Mouse (Mus musculus) neural tube, embryonic 11.5 days (tissue): ENCODE results near the gene Olfr204. TPM values are rescaled to one million over a fixed set of nuclear protein-coding genes. Genes with fewer than 3 reads are reported as not detected.
"Not testable (repeated sequence)": the region's sequence is repeated elsewhere in the genome, so short reads cannot be mapped to it uniquely, and the experiment has no call there.

Experiments
- ATAC-seq: fragments of 200-750 bp; cut with Nextera tagmentation; 2 replicates; pipeline ENCODE4 v1.8.0; 2017; ENCODE audit warnings: moderate number of reproducible peaks, mild to moderate bottlenecking, moderate TSS enrichment, moderate library complexity; ENCODE audit not compliant: insufficient read depth, low FRiP score, low TSS enrichment
- DNase-seq: peaks from one replicate; pipeline ENCODE4 v3.0.0-alpha.2; 2015; ENCODE audit warnings: low spot score
- H3K27ac ChIP-seq: fragments of 300-500 bp; sonication (generic); 2 replicates; pipeline ENCODE4 v1.5.1; 2014; ENCODE audit warnings: low read depth, mild to moderate bottlenecking, low read length
- H3K27me3 ChIP-seq: fragments of 300-500 bp; sonication (generic); 2 replicates; pipeline ENCODE4 v1.6.1; 2014; ENCODE audit warnings: mild to moderate bottlenecking, low read length, mixed read lengths; ENCODE audit not compliant: control insufficient read depth, insufficient read depth
- H3K36me3 ChIP-seq: fragments of 300-500 bp; sonication (generic); 2 replicates; pipeline ENCODE4 v1.6.1; 2014; ENCODE audit warnings: mild to moderate bottlenecking, low read length, moderate library complexity, mixed read lengths; ENCODE audit not compliant: control insufficient read depth, insufficient read depth
- H3K4me1 ChIP-seq: fragments of 300-500 bp; sonication (generic); 2 replicates; pipeline ENCODE4 v1.6.1; 2014; ENCODE audit warnings: low read length, mixed read lengths; ENCODE audit not compliant: control insufficient read depth, insufficient read depth
- H3K4me2 ChIP-seq: fragments of 300-500 bp; sonication (generic); 2 replicates; pipeline ENCODE4 v1.6.1; 2014; ENCODE audit warnings: low read depth, mild to moderate bottlenecking, moderate library complexity
- H3K4me3 ChIP-seq: fragments of 300-500 bp; sonication (generic); 2 replicates; pipeline ENCODE4 v1.5.1; 2014; ENCODE audit warnings: low read depth, low read length
- H3K9ac ChIP-seq: fragments of 300-500 bp; sonication (generic); 2 replicates; pipeline ENCODE4 v1.6.1; 2014; ENCODE audit warnings: mild to moderate bottlenecking, low read length
- H3K9me3 ChIP-seq: fragments of 300-500 bp; sonication (generic); 2 replicates; pipeline ENCODE4 v1.6.1; 2016; ENCODE audit warnings: low read length; ENCODE audit not compliant: control insufficient read depth
- WGBS: fragments of 180-500 bp; shearing (Covaris S2); extraction: QIAGEN DNeasy Blood & Tissue Kit; methylation state at CpG from one replicate; pipeline ENCODE4 v1.1.7; 2014; 5-methylcytosine and 5-hydroxymethylcytosine counted together
- polyA plus RNA-seq: library from polyadenylated mRNA; unstranded; fragments of >200 nt; fragmentation: Nextera tagmentation; extraction: Ambion mirVana; gene quantifications from 2 replicates; pipeline ENCODE4 v1.2.1, GENCODE M21; 2014

Olfr204 gene
- polyA plus RNA-seq: not detected in 2 replicates

DNA sequence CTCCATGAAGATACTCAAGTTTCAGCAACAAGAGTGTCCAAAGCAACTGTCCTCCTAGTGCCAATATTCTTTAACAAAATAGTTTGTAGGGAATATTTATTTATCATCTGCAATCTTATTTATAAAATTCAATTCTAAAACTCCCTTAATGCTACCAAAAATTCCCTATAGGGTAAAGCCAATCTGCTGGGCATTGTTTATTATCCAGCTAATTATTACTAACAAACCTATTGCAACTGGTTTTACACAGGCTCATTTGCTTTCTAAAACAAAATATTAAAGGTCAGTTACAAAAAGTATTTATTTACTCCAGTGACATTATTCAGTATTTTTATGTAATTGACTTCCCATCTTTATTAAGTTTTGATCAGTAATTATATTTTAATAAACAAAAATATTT, at the start of gene Olfr204:
Gene Olfr204 (minus strand): TSS at position 101 of the 400 bp plus-strand sequence.
- H3K4me2 ChIP-seq: no peak within 1 kb of the TSS
- no peak for ATAC-seq

DNA sequence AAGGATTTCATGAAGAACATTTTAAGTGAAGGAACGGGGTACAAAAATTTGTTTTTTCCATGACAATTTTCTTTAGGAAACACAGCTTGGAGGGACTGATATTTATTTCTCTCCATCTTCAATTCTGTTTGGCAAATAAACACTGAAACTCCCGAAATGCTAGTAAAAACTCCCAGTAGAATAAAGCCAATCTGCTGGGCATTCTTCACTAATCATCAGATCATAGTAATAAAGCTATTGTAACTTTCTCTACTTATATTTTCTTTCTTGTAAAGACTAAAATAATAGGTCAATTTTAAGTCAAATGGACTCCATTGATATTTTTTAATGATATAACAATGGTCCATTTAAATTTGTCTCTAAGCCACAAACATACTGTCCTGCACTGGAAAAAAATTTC, 45.8 kb upstream of the Olfr204 start, which contains the start of gene Olfr209:
Gene Olfr209 (minus strand): TSS at position 101 of the 400 bp plus-strand sequence.
- Histone ChIP-seq H3K9ac (no peak within 1 kb of the TSS), H3K27ac (no peak within 1 kb of the TSS), H3K4me2 (no peak within 1 kb of the TSS), H3K4me3 (no peak within 1 kb of the TSS), H3K4me1 (no peaks in the 10 kb centered on the region), H3K9me3 (no peaks in the 10 kb centered on the region), H3K36me3 (no peaks in the 10 kb centered on the region), H3K27me3 (no peaks in the 10 kb centered on the region)
- no peak for DNase-seq
- ATAC-seq: no peak
- WGBS: 82% methylated on average over 2 of the region's 2 CpGs

More for the DNA sequence above, at the start of gene Olfr204:
- Histone ChIP-seq H3K27me3 (no peaks in the 10 kb centered on the region), H3K27ac (no peak within 1 kb of the TSS), H3K4me1 (no peaks in the 10 kb centered on the region), H3K36me3 (no peaks in the 10 kb centered on the region), H3K9ac (no peak within 1 kb of the TSS), H3K4me3 (no peak within 1 kb of the TSS), H3K9me3 (no peaks in the 10 kb centered on the region)
- no peak for DNase-seq

DNA sequence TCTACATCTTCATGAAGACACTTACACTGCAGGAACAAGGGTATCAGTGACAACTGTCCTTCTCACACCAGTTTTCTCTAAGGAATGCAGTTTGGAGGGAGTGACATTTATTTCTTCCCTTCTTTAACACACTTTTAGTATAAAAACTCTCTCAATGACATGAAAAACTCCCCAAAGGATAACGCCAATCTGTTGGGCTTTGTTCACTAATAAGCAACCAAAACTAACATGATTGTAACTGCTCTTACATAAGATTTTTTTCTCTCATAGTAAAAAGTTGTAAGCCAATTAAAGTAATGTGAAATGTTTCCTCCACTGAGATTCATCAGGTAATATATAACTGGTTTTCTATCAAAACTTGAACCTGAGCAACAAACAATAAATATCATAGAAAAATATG, 31.1 kb upstream of the Olfr204 start, which contains the start of gene Olfr206:
Gene Olfr206 (minus strand): TSS at position 101 of the 400 bp plus-strand sequence.
- ATAC-seq (no peak), DNase-seq (no peak)
- Histone ChIP-seq H3K27me3 (no peaks in the 10 kb centered on the region), H3K9me3 (no peaks in the 10 kb centered on the region), H3K4me1 (no peaks in the 10 kb centered on the region), H3K4me3 (no peak within 1 kb of the TSS), H3K4me2 (no peak within 1 kb of the TSS), H3K9ac (no peak within 1 kb of the TSS), H3K27ac (no peak within 1 kb of the TSS), H3K36me3 (no peaks in the 10 kb centered on the region)
- WGBS: 87% methylated on average over 1 of the region's 1 CpGs

- ATAC-seq (no peak), DNase-seq (no peak)
- Histone ChIP-seq H3K9me3 (no peaks in the 10 kb centered on the region), H3K27me3 (no peaks in the 10 kb centered on the region), H3K4me1 (no peaks in the 10 kb centered on the region), H3K4me2 (no peak within 1 kb of the TSS), H3K36me3 (no peaks in the 10 kb centered on the region), H3K27ac (no peak within 1 kb of the TSS), H3K9ac (no peak within 1 kb of the TSS), H3K4me3 (no peak within 1 kb of the TSS)
Observed at GRCm38 (mm10) chr16:59331038-59331437, 13.0 kb upstream of the Olfr204 start, which contains the start of gene Olfr205. Gene Olfr205 (minus strand): TSS chr16:59331138.

- DNase-seq, H3K4me3 ChIP-seq, H3K27ac ChIP-seq, H3K4me2 ChIP-seq, H3K27me3 ChIP-seq, H3K9ac ChIP-seq, H3K36me3 ChIP-seq, ATAC-seq, H3K9me3 ChIP-seq, H3K4me1 ChIP-seq: not testable (repeated sequence)
- 65% methylated on average over 1 of the region's 1 CpGs for WGBS
Observed at GRCm38 (mm10) chr16:59323262-59323661, 5.2 kb upstream of the Olfr204 start.

DNA sequence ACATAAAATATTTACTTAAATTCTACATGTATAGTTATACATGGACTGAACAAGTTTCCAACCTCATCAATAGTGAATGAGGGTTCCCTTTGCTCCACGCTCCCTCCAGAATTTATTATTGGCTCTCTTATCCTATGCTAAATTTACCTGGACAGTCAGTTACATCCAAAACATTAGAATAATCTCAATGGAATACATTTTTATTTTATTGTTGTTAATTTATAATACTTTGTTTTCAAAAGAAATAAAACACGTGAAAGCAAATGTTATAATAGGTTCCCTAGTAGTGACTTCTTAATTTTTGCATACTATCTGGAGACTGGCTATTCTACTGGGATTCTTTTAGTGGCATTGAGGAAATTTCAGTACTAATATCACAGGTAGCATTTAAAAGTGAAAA, 19.5 kb downstream of the Olfr204 start, which contains the start of gene Olfr203:
Gene Olfr203 (plus strand): TSS at position 301 of the 400 bp plus-strand sequence.
- Histone ChIP-seq H3K9ac (no peak within 1 kb of the TSS), H3K36me3 (no peaks in the 10 kb centered on the region), H3K4me2 (no peak within 1 kb of the TSS), H3K27me3 (no peaks in the 10 kb centered on the region), H3K27ac (no peak within 1 kb of the TSS), H3K9me3 (no peaks in the 10 kb centered on the region), H3K4me1 (no peaks in the 10 kb centered on the region), H3K4me3 (no peak within 1 kb of the TSS)
- 85% methylated on average over 2 of the region's 2 CpGs for WGBS
- ATAC-seq: no peak
- DNase-seq: no peak

DNA sequence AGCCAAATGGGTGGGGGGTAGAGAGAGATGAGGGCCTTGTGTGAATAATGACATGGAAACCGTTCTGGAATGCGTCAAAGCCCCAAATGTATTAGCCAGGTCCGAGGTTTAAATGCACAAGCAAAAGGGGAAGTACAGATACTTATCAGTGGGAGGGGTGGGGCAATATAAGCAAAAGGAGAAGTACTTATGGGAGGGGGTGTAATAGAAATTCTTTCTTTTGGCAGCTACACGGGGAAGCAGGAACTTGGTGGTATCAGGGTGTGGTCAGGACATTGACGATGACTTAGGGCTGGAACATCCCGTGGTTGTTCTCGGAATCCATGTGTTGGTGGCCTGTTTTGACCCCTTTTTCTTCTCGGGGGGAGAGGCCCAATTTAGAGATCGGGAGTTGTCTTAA, 30.5 kb downstream of the Olfr204 start:
- H3K36me3 ChIP-seq, H3K4me3 ChIP-seq, DNase-seq, H3K27ac ChIP-seq, H3K27me3 ChIP-seq, H3K9ac ChIP-seq, H3K9me3 ChIP-seq, H3K4me2 ChIP-seq, ATAC-seq, H3K4me1 ChIP-seq: not testable (repeated sequence)
- WGBS: 90% methylated on average over 9 of the region's 9 CpGs

GRCm38 (mm10) chr16:59286693-59287092, 31.4 kb downstream of the Olfr204 start, which contains the start of gene Olfr202:
Gene Olfr202 (minus strand): TSS chr16:59286793.
- Histone ChIP-seq H3K27me3 (no peaks in the 10 kb centered on the region), H3K9me3 (no peaks in the 10 kb centered on the region), H3K4me1 (no peaks in the 10 kb centered on the region), H3K4me2 (no peak within 1 kb of the TSS), H3K36me3 (no peaks in the 10 kb centered on the region), H3K27ac (no peak within 1 kb of the TSS), H3K4me3 (no peak within 1 kb of the TSS), H3K9ac (no peak within 1 kb of the TSS)
- WGBS: 79% methylated on average over 1 of the region's 1 CpGs
- DNase-seq: no peak
- no peak for ATAC-seq

DNA sequence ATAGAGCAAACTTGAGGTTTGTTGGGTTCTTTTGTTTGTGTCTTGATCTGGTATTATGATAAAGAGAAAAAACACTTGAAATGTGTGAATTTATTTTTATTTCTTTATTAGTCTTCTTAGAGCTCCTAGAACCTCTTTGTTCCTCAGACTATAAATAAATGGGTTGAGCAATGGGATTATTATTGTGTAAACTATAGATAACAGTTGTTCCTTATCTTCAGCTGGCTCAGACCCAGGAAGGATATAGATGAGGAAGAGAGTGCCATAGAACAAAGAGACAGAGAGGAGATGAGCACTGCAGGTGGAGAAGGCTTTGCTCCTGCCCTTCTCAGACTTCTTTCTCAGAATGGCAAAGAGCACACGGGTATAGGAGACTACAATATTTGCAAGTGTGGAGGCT, 34.6 kb downstream of the Olfr204 start:
- ATAC-seq: no peak
- no peaks in the 10 kb centered on the region for H3K9me3 ChIP-seq
- WGBS: 81% methylated on average over 1 of the region's 1 CpGs
- no peaks in the 10 kb centered on the region for H3K36me3 ChIP-seq
- no peak overlapping the region for H3K27ac ChIP-seq
- DNase-seq: no peak
- no peak overlapping the region for H3K4me2 ChIP-seq
- H3K4me3 ChIP-seq: no peak overlapping the region
- H3K9ac ChIP-seq: no peak overlapping the region
- no peaks in the 10 kb centered on the region for H3K4me1 ChIP-seq
- H3K27me3 ChIP-seq: no peaks in the 10 kb centered on the region
